Mouse (Mus musculus) C2C12 (cell line): ENCODE results near the gene Tnip2.

ENCODE experiments used
- CEBPB ChIP-seq: IDR thresholded peaks from one replicate; pipeline ENCODE4 v1.6.1; 2011; ENCODE audit warnings: low read depth, mild to moderate bottlenecking, control low read depth, moderate library complexity
- CTCF ChIP-seq: IDR thresholded peaks from one replicate; pipeline ENCODE4 v1.5.1; 2011; ENCODE audit not compliant: control insufficient read depth, insufficient read depth, insufficient read length
- FOSL1 ChIP-seq: IDR thresholded peaks from one replicate; pipeline ENCODE4 v1.8.0; 2011; ENCODE audit warnings: mild to moderate bottlenecking, low read length; ENCODE audit not compliant: poor library complexity, insufficient read depth, severe bottlenecking
- MAX ChIP-seq: IDR thresholded peaks from one replicate; pipeline ENCODE4 v1.6.1; 2011; ENCODE audit warnings: mild to moderate bottlenecking, control low read depth
- MYOD1 ChIP-seq: IDR thresholded peaks from one replicate; pipeline ENCODE4 v1.6.1; 2011; ENCODE audit warnings: low read depth; ENCODE audit not compliant: control insufficient read depth, insufficient read length
- MYOG ChIP-seq: IDR thresholded peaks from one replicate; pipeline ENCODE4 v1.6.1; 2011; ENCODE audit not compliant: control insufficient read depth, insufficient read length; ENCODE audit errors: extremely low read depth
- USF1 ChIP-seq: IDR thresholded peaks from one replicate; pipeline ENCODE4 v1.6.1; 2011; ENCODE audit warnings: low read depth, mild to moderate bottlenecking, control low read depth, moderate library complexity

GRCm38 (mm10) chr5:34530116-34530515 is 16.3 kb upstream of the Tnip2 start:
- TF ChIP-seq CTCF = no peak
- TF ChIP-seq FOSL1 = no peak
- no peak for TF ChIP-seq MYOD1
- no peak for TF ChIP-seq USF1
- TF ChIP-seq MAX = no peak
- no peak for TF ChIP-seq MYOG
- no peak for TF ChIP-seq CEBPB
